8 mouse cellular contexts compared by ENCODE assay signal in the genomic region with DNA sequence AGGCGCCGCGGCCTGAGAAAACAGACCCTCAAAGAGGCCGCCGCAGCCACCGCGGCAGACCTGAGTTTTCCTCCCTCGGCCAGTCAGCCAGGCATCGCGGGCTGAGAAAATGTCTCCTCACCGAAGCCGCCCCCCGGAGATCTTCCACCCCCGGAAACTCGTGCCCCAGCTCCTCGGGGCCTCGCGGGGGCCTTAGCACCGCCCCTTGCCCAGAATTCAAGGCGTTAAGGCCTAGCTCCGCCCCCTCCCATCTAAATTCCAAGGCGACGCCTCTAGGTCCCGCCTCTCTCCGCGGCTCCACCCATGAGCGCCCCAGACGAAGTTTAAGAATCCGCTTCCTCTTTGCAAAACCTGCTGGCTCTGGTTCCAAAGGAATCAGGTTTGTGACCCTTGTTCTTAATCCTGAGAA. TPM values are rescaled to one million over a fixed set of nuclear protein-coding genes. Genes with fewer than 3 reads are reported as not detected.
DNase-seq lines count a peak whose midpoint lies in the region; ATAC-seq and TF ChIP-seq lines count a peak whose summit lies in the region.

Zrsr2 (minus strand) TSS at position 195 of the 409 bp plus-strand sequence.

- peak; percentile 95 for ATAC-seq in embryonic facial prominence, embryonic 13.5 days (ENCODE audit: insufficient number of reproducible peaks, insufficient read depth, low FRiP score, low TSS enrichment, low read depth)
- peak; percentile 97 for ATAC-seq in limb, embryonic 14.5 days (ENCODE audit: low FRiP score, low read depth)
- peak; percentile 96 for ATAC-seq in midbrain, postnatal 0 days (ENCODE audit: low FRiP score)

- H3K4me2 ChIP-seq in embryonic facial prominence, embryonic 13.5 days = peak within 1 kb of the TSS; percentile 60
- H3K4me2 ChIP-seq in limb, embryonic 14.5 days (replicated peaks; ENCODE audit: low read depth, low read length, severe bottlenecking) = peak within 1 kb of the TSS; percentile 47
- H3K4me2 ChIP-seq in midbrain, postnatal 0 days (ENCODE audit: low read depth, low read length, poor library complexity, severe bottlenecking) = peak within 1 kb of the TSS; percentile 52

- no peaks in the 10 kb centered on the region for H3K9me3 ChIP-seq in embryonic facial prominence, embryonic 13.5 days
- H3K9me3 ChIP-seq in limb, embryonic 14.5 days (ENCODE audit: control insufficient read depth, low read length) = no peaks in the 10 kb centered on the region
- H3K9me3 ChIP-seq in midbrain, postnatal 0 days (ENCODE audit: low read length) = no peaks in the 10 kb centered on the region

- WGBS in embryonic facial prominence, embryonic 13.5 days = 19% methylated on average over 29 of the region's 29 CpGs
- WGBS in kidney, adult 2 months = 0% methylated on average over 16 of the region's 29 CpGs
- WGBS in limb, embryonic 14.5 days = 22% methylated on average over 28 of the region's 29 CpGs
- WGBS in midbrain, postnatal 0 days = 18% methylated on average over 29 of the region's 29 CpGs

- peak within 1 kb of the TSS; percentile 98 for H3K27ac ChIP-seq in embryonic facial prominence, embryonic 13.5 days
- H3K27ac ChIP-seq in kidney, adult 2 months (ENCODE audit: insufficient read depth, low read depth, low read length) = peak within 1 kb of the TSS; percentile 97
- peak within 1 kb of the TSS; percentile 99 for H3K27ac ChIP-seq in limb, embryonic 14.5 days (replicated peaks; ENCODE audit: low read depth, low read length)
- peak within 1 kb of the TSS; percentile 89 for H3K27ac ChIP-seq in midbrain, postnatal 0 days (ENCODE audit: low read depth, low read length)

- peak within 1 kb of the TSS; percentile 80 for H3K9ac ChIP-seq in embryonic facial prominence, embryonic 13.5 days
- H3K9ac ChIP-seq in limb, embryonic 14.5 days (ENCODE audit: low read depth, low read length, severe bottlenecking) = peak within 1 kb of the TSS; percentile 82
- H3K9ac ChIP-seq in midbrain, postnatal 0 days (replicated peaks; ENCODE audit: low read length, poor library complexity, severe bottlenecking) = peak within 1 kb of the TSS; percentile 76

- peaks cover 8% of the 10 kb centered on the region for H3K36me3 ChIP-seq in embryonic facial prominence, embryonic 13.5 days
- H3K36me3 ChIP-seq in kidney, adult 2 months (ENCODE audit: control insufficient read depth, insufficient read depth, low read length) = no peaks in the 10 kb centered on the region; the same call in 1 of the 2 replicates
- peaks cover 16% of the 10 kb centered on the region for H3K36me3 ChIP-seq in limb, embryonic 14.5 days (ENCODE audit: control insufficient read depth, insufficient read depth, low read length)
- no peaks in the 10 kb centered on the region for H3K36me3 ChIP-seq in midbrain, postnatal 0 days (ENCODE audit: insufficient read depth, low read length)

- H3K27me3 ChIP-seq in embryonic facial prominence, embryonic 13.5 days = peaks cover 17% of the 10 kb centered on the region
- no peaks in the 10 kb centered on the region for H3K27me3 ChIP-seq in kidney, adult 2 months (replicated peaks; ENCODE audit: control insufficient read depth, insufficient read depth, low read length)
- no peaks in the 10 kb centered on the region for H3K27me3 ChIP-seq in limb, embryonic 14.5 days (ENCODE audit: control insufficient read depth, insufficient read depth, low read length)
- H3K27me3 ChIP-seq in midbrain, postnatal 0 days (ENCODE audit: insufficient read depth, low read length) = no peaks in the 10 kb centered on the region

- no peak for TF ChIP-seq CTCF in kidney, adult 2 months (conservative IDR thresholded peaks at IDR 0.05; ENCODE audit: insufficient read depth, insufficient read length, low read depth, low read length)
- no peak for TF ChIP-seq CTCF in midbrain, postnatal 0 days (IDR thresholded peaks at IDR 0.05)

- DNase-seq in 3T3-L1 (ENCODE audit: low read depth, low spot score) = peak; percentile 94
- DNase-seq in adrenal gland, postnatal 36 days = peak; percentile 85 to 92
- peak; percentile 82 to 93 for DNase-seq in heart, adult 18-20 months
- DNase-seq in kidney, adult 2 months = peak; percentile 94
- DNase-seq in limb, embryonic 14.5 days (ENCODE audit: low spot score) = peak; percentile 92
- peak; percentile 89 for DNase-seq in midbrain, postnatal 0 days (ENCODE audit: low spot score)
- peak; percentile 68 to 76 for DNase-seq in spleen, postnatal 14 days (ENCODE audit: low spot score in 2 of 2)

- peaks cover 3% of the 10 kb centered on the region; the same call in 1 of the 2 replicates for H3K4me1 ChIP-seq in embryonic facial prominence, embryonic 13.5 days
- H3K4me1 ChIP-seq in kidney, adult 2 months (ENCODE audit: control insufficient read depth, insufficient read depth, low read length) = no peaks in the 10 kb centered on the region
- H3K4me1 ChIP-seq in limb, embryonic 14.5 days (ENCODE audit: control insufficient read depth, insufficient read depth, low read length) = no peaks in the 10 kb centered on the region
- no peaks in the 10 kb centered on the region for H3K4me1 ChIP-seq in midbrain, postnatal 0 days (ENCODE audit: insufficient read depth, low read length)

- H3K4me3 ChIP-seq in embryonic facial prominence, embryonic 13.5 days = peak within 1 kb of the TSS; percentile 61
- H3K4me3 ChIP-seq in kidney, adult 2 months (ENCODE audit: insufficient read depth, low read depth, low read length) = peak within 1 kb of the TSS; percentile 81
- H3K4me3 ChIP-seq in limb, embryonic 14.5 days (replicated peaks; ENCODE audit: low read length) = peak within 1 kb of the TSS; percentile 61
- peak within 1 kb of the TSS; percentile 51 for H3K4me3 ChIP-seq in midbrain, postnatal 0 days (ENCODE audit: low read depth, low read length)

- no peak for TF ChIP-seq POLR2A in kidney, adult 2 months (IDR thresholded peaks at IDR 0.05; ENCODE audit: low read depth, low read length)
- TF ChIP-seq POLR2A in limb, embryonic 14.5 days (IDR thresholded peaks at IDR 0.05; ENCODE audit: borderline replicate concordance, extremely low read depth, insufficient read depth, insufficient read length) = no peak

RNA-seq across cellular contexts. Expression of gene Zrsr2, which starts in this region (rescaled TPM):
- 10 to 100 TPM; 23.7 to 30.2 TPM for total RNA-seq in adrenal gland, postnatal 36 days (2021)
- 77.7 and 80.8 TPM in 2 replicates for polyA plus RNA-seq in embryonic facial prominence, embryonic 13.5 days (2015; fragmentation: Nextera tagmentation; extraction: Ambion mirVana)
- 10 to 100 TPM; 10.7 to 16.0 TPM for total RNA-seq in heart, adult 18-20 months (2021)
- polyA plus RNA-seq in kidney, adult 2 months (2012; rRNA removed) = 6.2 and 10.5 TPM in 2 replicates
- polyA plus RNA-seq in limb, embryonic 14.5 days (2012; rRNA removed) = 25.4 and 41.6 TPM in 2 replicates
- 44.1 and 48.9 TPM in 2 replicates for polyA plus RNA-seq in limb, embryonic 14.5 days (2014; fragmentation: Nextera tagmentation; extraction: Ambion mirVana)
- total RNA-seq in midbrain, postnatal 0 days (2014; rRNA removed) = 17.3 and 19.6 TPM in 2 replicates
- polyA plus RNA-seq in midbrain, postnatal 0 days (2015; fragmentation: Nextera tagmentation; extraction: Ambion mirVana) = 83.4 and 89.7 TPM in 2 replicates

Comparison
In these comparisons a context has a peak if more than half of its experiments do, and no peak if none do; other contexts are left out.
1. Peak in every context shown above with its lines: DNase-seq, ATAC-seq, H3K4me3 ChIP-seq and H3K27ac ChIP-seq.